Mouse (Mus musculus) hindbrain, embryonic 10.5 days (tissue): ENCODE data around the gene Col15a1. TPM values are rescaled to one million over a fixed set of nuclear protein-coding genes. Genes with fewer than 3 reads are reported as not detected.
A peak's percentile ranks its signal among the peaks of the same experiment; 100 is the strongest.

Experiments used
- DNase-seq: peaks from one replicate; pipeline ENCODE4 v3.0.0-alpha.2; 2017; ENCODE audit warnings: low spot score
- H3K27ac ChIP-seq: fragments of 300-500 bp; sonication (generic); 2 replicates; pipeline ENCODE4 v1.5.1; 2016; ENCODE audit warnings: mild to moderate bottlenecking, moderate library complexity
- H3K27me3 ChIP-seq: fragments of 300-500 bp; sonication (generic); 2 replicates; pipeline ENCODE4 v1.6.1; 2016; ENCODE audit warnings: mild to moderate bottlenecking; ENCODE audit not compliant: poor library complexity, insufficient read depth, severe bottlenecking
- H3K36me3 ChIP-seq: fragments of 300-500 bp; sonication (generic); 2 replicates; pipeline ENCODE4 v1.6.1; 2016; ENCODE audit warnings: mild to moderate bottlenecking, moderate library complexity
- H3K4me1 ChIP-seq: fragments of 300-500 bp; sonication (generic); replicated peaks from 2 replicates; pipeline ENCODE4 v1.6.1; 2016; ENCODE audit warnings: mild to moderate bottlenecking
- H3K4me3 ChIP-seq: fragments of 300-500 bp; sonication (generic); 2 replicates; pipeline ENCODE4 v1.5.1; 2016; ENCODE audit warnings: mild to moderate bottlenecking, moderate library complexity
- H3K9me3 ChIP-seq: fragments of 300-500 bp; sonication (generic); 2 replicates; pipeline ENCODE4 v1.6.1; 2016; ENCODE audit warnings: mild to moderate bottlenecking, moderate library complexity
- WGBS: fragments of 180-500 bp; shearing (Covaris S2); methylation state at CpG from one replicate; pipeline ENCODE4 v1.1.7; 2016; 5-methylcytosine and 5-hydroxymethylcytosine counted together
- polyA plus RNA-seq: library from polyadenylated mRNA; unstranded; fragments of >200 nt; fragmentation: Nextera tagmentation; extraction: Ambion mirVana; gene quantifications from 2 replicates; pipeline ENCODE4 v1.2.1, GENCODE M21; 2016

The Col15a1 gene
- polyA plus RNA-seq, 1 experiment from 2014 or later, result 4.7 TPM

DNA sequence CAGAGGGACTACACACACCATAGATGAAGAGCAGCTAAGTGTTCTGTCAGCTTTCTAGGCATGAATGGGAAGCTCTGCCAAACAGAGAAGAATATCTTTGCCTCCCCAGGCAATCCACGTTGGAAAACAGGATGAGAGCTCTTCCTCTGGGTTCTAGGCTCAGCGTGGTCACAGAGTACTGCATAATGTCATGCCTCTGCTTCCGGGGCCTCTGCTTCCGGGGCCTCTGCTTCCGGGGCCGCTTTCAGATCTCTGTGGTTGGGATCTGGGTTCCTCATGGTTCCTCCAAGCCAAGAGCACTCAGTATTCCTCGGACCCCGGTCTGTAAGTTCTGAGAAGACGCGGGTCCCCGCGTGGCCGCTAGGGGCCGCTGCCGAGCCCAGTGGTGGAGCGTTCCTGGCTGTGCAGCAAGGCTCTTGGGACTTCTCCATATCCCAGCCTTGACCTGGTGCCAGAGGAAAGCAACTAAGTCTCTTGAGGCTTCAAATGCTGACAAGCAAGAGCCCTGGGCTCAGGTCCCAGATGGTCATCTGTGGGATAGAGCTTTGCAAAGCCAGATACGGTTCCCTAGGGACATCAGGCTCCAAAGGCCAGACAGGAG is 26.8 kb downstream of the Col15a1 start:
- Histone ChIP-seq H3K27ac (no peak overlapping the region; the same call in 1 of the 2 replicates), H3K36me3 (no peaks in the 10 kb centered on the region), H3K4me3 (no peak overlapping the region), H3K27me3 (peaks cover 8% of the 10 kb centered on the region; the same call in 1 of the 2 replicates), H3K4me1 (peaks cover 29% of the 10 kb centered on the region), H3K9me3 (no peaks in the 10 kb centered on the region)
- DNase-seq, result peak; percentile 80
- 28% methylated on average over 17 of the region's 17 CpGs for WGBS

GRCm38 (mm10) chr4:47235312-47235711 is 27.4 kb downstream of the Col15a1 start:
- WGBS, result 20% methylated on average over 3 of the region's 3 CpGs
- DNase-seq, result no peak
- H3K9me3 ChIP-seq, result no peaks in the 10 kb centered on the region

GRCm38 (mm10) chr4:47236104-47236503 is 28.1 kb downstream of the Col15a1 start:
- Histone ChIP-seq H3K27ac (no peak overlapping the region), H3K4me1 (peaks cover 29% of the 10 kb centered on the region), H3K4me3 (no peak overlapping the region), H3K36me3 (no peaks in the 10 kb centered on the region), H3K27me3 (peaks cover 8% of the 10 kb centered on the region; the same call in 1 of the 2 replicates), H3K9me3 (no peaks in the 10 kb centered on the region)
- no peak for DNase-seq
- WGBS, result 79% methylated on average over 7 of the region's 7 CpGs

More at GRCm38 (mm10) chr4:47235312-47235711, 27.4 kb downstream of the Col15a1 start:
- H3K27me3 ChIP-seq, result peaks cover 8% of the 10 kb centered on the region; the same call in 1 of the 2 replicates
- peaks cover 29% of the 10 kb centered on the region for H3K4me1 ChIP-seq
- no peak overlapping the region for H3K4me3 ChIP-seq
- no peak overlapping the region for H3K27ac ChIP-seq
- no peaks in the 10 kb centered on the region for H3K36me3 ChIP-seq

DNA sequence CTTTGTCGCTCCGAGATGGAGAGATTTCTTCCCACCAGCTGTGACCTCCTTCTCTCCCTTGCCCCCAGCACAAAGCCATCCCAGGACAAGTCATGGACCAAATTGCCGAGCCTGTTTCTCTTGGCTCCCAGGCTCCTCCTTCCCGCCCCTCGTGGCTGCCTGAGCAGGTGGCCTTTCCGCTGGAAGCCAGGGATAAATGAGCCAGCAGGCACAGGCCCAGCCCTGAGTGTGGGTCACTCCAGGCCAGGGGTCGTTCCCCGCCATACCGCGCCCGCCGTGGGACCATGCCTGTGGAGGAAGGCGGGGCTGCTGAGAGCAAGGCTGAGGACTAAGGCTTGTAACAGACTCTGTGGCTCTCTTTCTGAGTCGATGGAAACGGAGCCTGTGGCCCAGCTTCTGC is 29.3 kb downstream of the Col15a1 start:
- 31% methylated on average over 15 of the region's 15 CpGs for WGBS
- H3K27me3 ChIP-seq, result peaks cover 8% of the 10 kb centered on the region; the same call in 1 of the 2 replicates
- H3K36me3 ChIP-seq, result no peaks in the 10 kb centered on the region
- peaks cover 29% of the 10 kb centered on the region for H3K4me1 ChIP-seq
- 0 out of 2 replicates have a peak overlapping the region, but pooled peaks have one; percentile 56 for H3K27ac ChIP-seq
- peak; percentile 48 for DNase-seq
- no peak overlapping the region for H3K4me3 ChIP-seq
- no peaks in the 10 kb centered on the region for H3K9me3 ChIP-seq

- H3K27me3 ChIP-seq, result peaks cover 5% of the 10 kb centered on the region; the same call in 1 of the 2 replicates
- H3K4me1 ChIP-seq, result peaks cover 31% of the 10 kb centered on the region
- H3K27ac ChIP-seq, result no peak overlapping the region
- 93% methylated on average over 6 of the region's 6 CpGs for WGBS
- no peaks in the 10 kb centered on the region for H3K36me3 ChIP-seq
- no peak overlapping the region for H3K4me3 ChIP-seq
- H3K9me3 ChIP-seq, result no peaks in the 10 kb centered on the region
- DNase-seq, result no peak
Observed at GRCm38 (mm10) chr4:47239114-47239513, 31.2 kb downstream of the Col15a1 start.

DNA sequence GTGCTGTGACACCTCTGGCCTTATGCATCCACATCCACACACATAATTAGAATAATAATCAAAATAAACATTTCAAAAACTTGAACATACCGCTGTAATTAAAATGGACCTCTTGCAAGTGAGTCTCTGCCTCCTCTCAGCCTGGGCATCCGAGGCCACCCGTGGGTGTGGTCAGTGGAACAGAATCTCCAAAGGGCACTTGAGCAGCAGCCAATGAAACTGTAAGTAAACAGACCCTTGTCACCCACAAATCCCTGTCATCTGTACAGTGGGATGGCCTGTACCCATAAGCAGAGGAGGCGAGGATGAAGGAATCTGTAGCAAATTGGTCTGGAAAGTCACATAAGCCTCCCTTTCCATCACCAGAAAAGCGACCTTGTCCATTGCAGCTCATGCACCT is 32.9 kb downstream of the Col15a1 start:
- 86% methylated on average over 5 of the region's 5 CpGs for WGBS
- H3K4me3 ChIP-seq, result no peak overlapping the region

GRCm38 (mm10) chr4:47242127-47242526 is 34.2 kb downstream of the Col15a1 start:
- Histone ChIP-seq H3K27ac (no peak overlapping the region), H3K27me3 (no peaks in the 10 kb centered on the region), H3K9me3 (no peaks in the 10 kb centered on the region), H3K4me3 (no peak overlapping the region), H3K36me3 (no peaks in the 10 kb centered on the region), H3K4me1 (peaks cover 14% of the 10 kb centered on the region)
- DNase-seq, result no peak
- 82% methylated on average over 4 of the region's 4 CpGs for WGBS

More for the DNA sequence above, 32.9 kb downstream of the Col15a1 start:
- Histone ChIP-seq H3K36me3 (no peaks in the 10 kb centered on the region), H3K27me3 (peaks cover 5% of the 10 kb centered on the region; the same call in 1 of the 2 replicates), H3K9me3 (no peaks in the 10 kb centered on the region), H3K4me1 (peaks cover 23% of the 10 kb centered on the region), H3K27ac (no peak overlapping the region)
- DNase-seq, result no peak

GRCm38 (mm10) chr4:47244651-47245050 is 36.7 kb downstream of the Col15a1 start:
- no peak for DNase-seq
- Histone ChIP-seq H3K4me3 (no peak overlapping the region), H3K36me3 (no peaks in the 10 kb centered on the region), H3K9me3 (no peaks in the 10 kb centered on the region), H3K27me3 (no peaks in the 10 kb centered on the region), H3K27ac (no peak overlapping the region), H3K4me1 (peaks cover 14% of the 10 kb centered on the region; the same call in 1 of the 2 replicates)
- WGBS, result 63% methylated on average over 6 of the region's 6 CpGs

DNA sequence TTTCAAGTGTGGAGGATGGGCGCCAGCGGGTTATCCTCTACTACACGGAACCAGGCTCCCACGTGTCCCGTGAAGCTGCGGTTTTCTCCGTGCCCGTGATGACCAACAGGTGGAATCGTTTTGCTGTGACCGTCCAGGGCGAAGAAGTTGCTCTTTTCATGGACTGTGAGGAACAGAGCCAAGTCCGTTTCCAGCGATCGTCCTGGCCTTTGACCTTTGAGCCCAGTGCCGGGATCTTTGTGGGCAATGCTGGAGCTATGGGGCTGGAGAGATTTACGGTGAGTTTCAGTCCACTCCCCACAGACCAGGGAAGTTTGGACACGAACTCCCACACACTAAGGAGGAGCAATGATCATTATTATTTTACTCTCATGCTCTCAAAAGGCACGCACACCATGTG is 37.7 kb downstream of the Col15a1 start:
- H3K4me1 ChIP-seq, result peaks cover 14% of the 10 kb centered on the region; the same call in 1 of the 2 replicates
- 94% methylated on average over 18 of the region's 18 CpGs for WGBS
- DNase-seq, result no peak
- no peaks in the 10 kb centered on the region for H3K9me3 ChIP-seq
- H3K27me3 ChIP-seq, result no peaks in the 10 kb centered on the region
- H3K36me3 ChIP-seq, result no peaks in the 10 kb centered on the region
- H3K4me3 ChIP-seq, result no peak overlapping the region
- no peak overlapping the region for H3K27ac ChIP-seq

GRCm38 (mm10) chr4:47246811-47247210 is 38.9 kb downstream of the Col15a1 start:
- no peak for DNase-seq
- no peaks in the 10 kb centered on the region for H3K27me3 ChIP-seq
- no peak overlapping the region for H3K27ac ChIP-seq
- H3K36me3 ChIP-seq, result no peaks in the 10 kb centered on the region
- no peaks in the 10 kb centered on the region for H3K9me3 ChIP-seq
- H3K4me1 ChIP-seq, result peaks cover 14% of the 10 kb centered on the region; the same call in 1 of the 2 replicates
- 63% methylated on average over 8 of the region's 8 CpGs for WGBS
- H3K4me3 ChIP-seq, result no peak overlapping the region

DNA sequence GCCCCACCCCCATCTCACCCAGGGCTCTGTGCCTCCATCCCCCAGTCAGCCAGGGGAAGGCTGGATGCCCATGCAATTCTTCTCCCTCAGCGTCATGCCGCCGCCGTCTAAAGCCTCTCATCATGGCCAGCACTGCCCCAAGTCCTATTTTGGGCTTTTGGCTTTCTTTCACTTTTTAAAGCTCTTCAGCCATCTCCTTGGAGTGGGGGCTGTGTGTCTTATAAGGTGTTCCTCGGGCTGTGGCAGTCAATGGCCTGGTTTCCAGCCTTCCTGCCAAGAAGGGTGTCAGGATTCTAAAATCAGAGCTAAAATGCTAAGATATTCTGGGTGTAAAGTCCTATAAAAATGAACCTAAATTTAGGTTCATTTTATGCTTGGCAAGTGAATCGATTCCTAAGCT is 39.6 kb downstream of the Col15a1 start:
- Histone ChIP-seq H3K27ac (no peak overlapping the region), H3K9me3 (0 out of 2 replicates have a peak, but pooled peaks cover under 1% of the 10 kb centered on the region), H3K4me3 (no peak overlapping the region), H3K4me1 (peaks cover 14% of the 10 kb centered on the region; the same call in 1 of the 2 replicates), H3K36me3 (no peaks in the 10 kb centered on the region), H3K27me3 (no peaks in the 10 kb centered on the region)
- WGBS, result 76% methylated on average over 6 of the region's 6 CpGs
- DNase-seq, result no peak

DNA sequence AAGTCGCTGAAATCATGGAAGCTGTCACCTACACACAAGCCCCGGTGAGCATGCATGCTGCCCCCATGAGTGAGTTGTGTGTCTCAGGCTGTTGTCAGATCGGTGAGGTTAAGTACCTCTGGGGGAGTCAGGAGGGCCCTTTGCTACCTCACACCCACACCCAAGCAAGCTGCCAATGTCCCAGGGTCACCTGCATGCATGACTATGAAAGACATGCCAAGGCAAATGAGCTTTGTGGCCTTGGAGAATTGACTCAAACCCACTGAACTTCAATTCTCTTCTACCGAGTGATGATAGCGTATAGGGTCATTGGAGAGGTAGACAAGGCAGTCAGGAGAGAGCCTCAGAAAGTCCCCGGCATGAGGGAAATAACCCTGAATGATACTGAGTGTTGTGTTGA is 41.2 kb downstream of the Col15a1 start:
- Histone ChIP-seq H3K9me3 (0 out of 2 replicates have a peak, but pooled peaks cover 4% of the 10 kb centered on the region), H3K27ac (no peak overlapping the region), H3K27me3 (no peaks in the 10 kb centered on the region), H3K36me3 (no peaks in the 10 kb centered on the region), H3K4me1 (peaks cover 11% of the 10 kb centered on the region; the same call in 1 of the 2 replicates), H3K4me3 (no peak overlapping the region)
- WGBS, result 92% methylated on average over 6 of the region's 6 CpGs
- DNase-seq, result no peak

DNA sequence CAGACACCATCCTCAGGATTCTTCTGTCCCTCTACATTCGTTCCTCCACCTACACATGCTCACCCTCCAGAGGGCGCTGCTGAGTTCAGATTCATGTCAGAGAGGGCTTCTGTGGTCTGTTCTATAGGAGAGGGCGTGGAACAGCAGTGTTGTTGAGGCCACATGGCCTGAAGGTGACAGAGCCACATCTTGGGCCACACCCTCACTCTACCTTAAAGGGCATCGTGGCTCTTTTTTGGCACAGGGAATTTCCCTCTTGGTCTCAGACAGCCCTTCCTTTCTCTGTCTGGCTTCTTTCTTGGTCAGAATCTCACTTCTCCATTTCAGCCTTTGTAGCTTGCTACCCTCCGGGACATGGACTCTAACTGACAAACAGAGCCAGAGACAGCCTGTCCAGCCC is 43.1 kb downstream of the Col15a1 start:
- no peak overlapping the region for H3K4me3 ChIP-seq
- WGBS, result 48% methylated on average over 5 of the region's 5 CpGs
- peaks cover 7% of the 10 kb centered on the region; the same call in 1 of the 2 replicates for H3K4me1 ChIP-seq
- DNase-seq, result peak; percentile 70
- no peaks in the 10 kb centered on the region for H3K36me3 ChIP-seq
- H3K9me3 ChIP-seq, result 0 out of 2 replicates have a peak, but pooled peaks cover 4% of the 10 kb centered on the region
- H3K27ac ChIP-seq, result no peak overlapping the region
- H3K27me3 ChIP-seq, result no peaks in the 10 kb centered on the region
